Mouse (Mus musculus) bone marrow, adult 2 months (tissue): ENCODE measurements around the gene Zfp384.
A peak's percentile ranks its signal among the peaks of the same experiment; 100 is the strongest.
"Not testable (repeated sequence)": the region's sequence is repeated elsewhere in the genome, so short reads cannot be mapped to it uniquely, and the experiment has no call there.

Experiments
- CTCF ChIP-seq: fragments of 200-500 bp; IDR thresholded peaks from 2 replicates; pipeline ENCODE4 v1.5.1; 2011; ENCODE audit warnings: low read length, control low read depth; ENCODE audit not compliant: control insufficient read depth, insufficient read depth
- POLR2A ChIP-seq: fragments of 200-500 bp; IDR thresholded peaks from 2 replicates; pipeline ENCODE4 v1.6.1; 2011; ENCODE audit warnings: low read depth, mild to moderate bottlenecking, control low read depth, low read length, borderline replicate concordance; ENCODE audit not compliant: control insufficient read depth

DNA sequence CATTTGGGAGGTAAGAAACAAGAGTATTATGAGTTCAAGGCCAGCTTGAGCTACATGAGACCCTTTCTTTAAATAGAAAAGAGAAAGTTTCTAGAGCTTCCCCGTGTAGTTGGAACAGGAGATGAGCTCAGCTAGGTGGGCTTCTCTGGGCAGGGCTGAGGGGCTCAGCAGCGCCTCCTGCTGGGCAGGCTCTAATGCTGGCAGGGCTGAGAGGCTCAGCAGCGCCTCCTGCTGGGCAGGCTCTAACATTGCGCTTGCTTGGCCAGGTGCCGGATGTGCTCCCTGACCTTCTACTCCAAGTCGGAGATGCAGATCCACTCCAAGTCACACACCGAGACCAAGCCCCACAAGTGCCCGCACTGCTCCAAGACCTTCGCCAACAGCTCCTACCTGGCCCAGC lies 21.6 kb downstream of the Zfp384 start:
- not testable (repeated sequence) for TF ChIP-seq POLR2A
- TF ChIP-seq CTCF: peak; percentile 97
